Mouse (Mus musculus): Measurements from ENCODE around the gene Clec2h. TPM values are rescaled to one million over a fixed set of nuclear protein-coding genes. Genes with fewer than 3 reads are reported as not detected.
"Not testable (repeated sequence)": the region's sequence is repeated elsewhere in the genome, so short reads cannot be mapped to it uniquely, and the experiment has no call there.

Clec2h gene
- polyA plus RNA-seq, 1 experiment from 2014 or later: 0.60 TPM

GRCm38 (mm10) chr6:128641116-128641716, 21.0 kb upstream of the Clec2h start:
- Histone ChIP-seq H3K27ac (ENCODE audit: low read depth) (no peak overlapping the region), H3K4me2 (ENCODE audit: low read length) (no peak overlapping the region), H3K36me3 (ENCODE audit: control insufficient read depth, insufficient read depth, low read length) (no peaks in the 10 kb centered on the region), H3K4me1 (replicated peaks; ENCODE audit: control insufficient read depth, insufficient read depth, low read length) (no peaks in the 10 kb centered on the region), H3K4me3 (ENCODE audit: low read depth, low read length) (no peak overlapping the region), H3K9ac (ENCODE audit: low read length) (no peak overlapping the region), H3K9me3 (ENCODE audit: control insufficient read depth, low read length) (no peaks in the 10 kb centered on the region), H3K27me3 (replicated peaks; ENCODE audit: control insufficient read depth, insufficient read depth, low read length) (no peaks in the 10 kb centered on the region)
- ATAC-seq (replicated peaks; ENCODE audit: low FRiP score, low TSS enrichment, low read depth) (no peak; the same call in 1 of the 2 replicates), DNase-seq (ENCODE audit: low spot score) (no peak)
- WGBS: 65% methylated on average over 2 of the region's 2 CpGs

GRCm38 (mm10) chr6:128643999-128644398, 18.2 kb upstream of the Clec2h start:
- 71% methylated on average over 2 of the region's 2 CpGs for WGBS
- H3K4me2 ChIP-seq (ENCODE audit: low read length): no peak overlapping the region
- DNase-seq (ENCODE audit: low spot score): no peak
- ATAC-seq (replicated peaks; ENCODE audit: low FRiP score, low TSS enrichment, low read depth): no peak
- no peak overlapping the region for H3K27ac ChIP-seq (ENCODE audit: low read depth)
- no peaks in the 10 kb centered on the region for H3K36me3 ChIP-seq (ENCODE audit: control insufficient read depth, insufficient read depth, low read length)
- H3K4me3 ChIP-seq (ENCODE audit: low read depth, low read length): no peak overlapping the region
- H3K4me1 ChIP-seq (replicated peaks; ENCODE audit: control insufficient read depth, insufficient read depth, low read length): no peaks in the 10 kb centered on the region
- H3K9me3 ChIP-seq (ENCODE audit: control insufficient read depth, low read length): no peaks in the 10 kb centered on the region
- H3K9ac ChIP-seq (ENCODE audit: low read length): no peak overlapping the region
- no peaks in the 10 kb centered on the region for H3K27me3 ChIP-seq (replicated peaks; ENCODE audit: control insufficient read depth, insufficient read depth, low read length)

GRCm38 (mm10) chr6:128644694-128645093, 17.5 kb upstream of the Clec2h start:
- H3K9ac ChIP-seq (ENCODE audit: low read length); H3K4me3 ChIP-seq (ENCODE audit: low read depth, low read length); H3K4me1 ChIP-seq (replicated peaks; ENCODE audit: control insufficient read depth, insufficient read depth, low read length); ATAC-seq (replicated peaks; ENCODE audit: low FRiP score, low TSS enrichment, low read depth); H3K36me3 ChIP-seq (ENCODE audit: control insufficient read depth, insufficient read depth, low read length); H3K9me3 ChIP-seq (ENCODE audit: control insufficient read depth, low read length); H3K27ac ChIP-seq (ENCODE audit: low read depth); DNase-seq (ENCODE audit: low spot score); H3K27me3 ChIP-seq (replicated peaks; ENCODE audit: control insufficient read depth, insufficient read depth, low read length); H3K4me2 ChIP-seq (ENCODE audit: low read length): not testable (repeated sequence)
- 99% methylated on average over 20 of the region's 20 CpGs for WGBS

GRCm38 (mm10) chr6:128645708-128646107, 16.5 kb upstream of the Clec2h start:
- H3K4me2 ChIP-seq (ENCODE audit: low read length); H3K27me3 ChIP-seq (replicated peaks; ENCODE audit: control insufficient read depth, insufficient read depth, low read length); H3K9ac ChIP-seq (ENCODE audit: low read length); H3K9me3 ChIP-seq (ENCODE audit: control insufficient read depth, low read length); H3K4me1 ChIP-seq (replicated peaks; ENCODE audit: control insufficient read depth, insufficient read depth, low read length); DNase-seq (ENCODE audit: low spot score); H3K36me3 ChIP-seq (ENCODE audit: control insufficient read depth, insufficient read depth, low read length); ATAC-seq (replicated peaks; ENCODE audit: low FRiP score, low TSS enrichment, low read depth); H3K27ac ChIP-seq (ENCODE audit: low read depth); H3K4me3 ChIP-seq (ENCODE audit: low read depth, low read length): not testable (repeated sequence)
- 90% methylated on average over 12 of the region's 12 CpGs for WGBS

GRCm38 (mm10) chr6:128649681-128650080, 12.5 kb upstream of the Clec2h start:
- no peaks in the 10 kb centered on the region for H3K27me3 ChIP-seq (replicated peaks; ENCODE audit: control insufficient read depth, insufficient read depth, low read length)
- no peak overlapping the region for H3K4me3 ChIP-seq (ENCODE audit: low read depth, low read length)
- H3K9ac ChIP-seq (ENCODE audit: low read length): no peak overlapping the region
- no peaks in the 10 kb centered on the region for H3K9me3 ChIP-seq (ENCODE audit: control insufficient read depth, low read length)
- no peak overlapping the region for H3K4me2 ChIP-seq (ENCODE audit: low read length)
- H3K36me3 ChIP-seq (ENCODE audit: control insufficient read depth, insufficient read depth, low read length): no peaks in the 10 kb centered on the region
- H3K4me1 ChIP-seq (replicated peaks; ENCODE audit: control insufficient read depth, insufficient read depth, low read length): peaks cover 6% of the 10 kb centered on the region; the same call in 1 of the 2 replicates
- no peak for ATAC-seq (replicated peaks; ENCODE audit: low FRiP score, low TSS enrichment, low read depth)
- no peak overlapping the region for H3K27ac ChIP-seq (ENCODE audit: low read depth)
- WGBS: 58% methylated on average over 3 of the region's 3 CpGs
- no peak for DNase-seq (ENCODE audit: low spot score)

- 62% methylated on average over 1 of the region's 1 CpGs for WGBS
- no peaks in the 10 kb centered on the region for H3K36me3 ChIP-seq (ENCODE audit: control insufficient read depth, insufficient read depth, low read length)
- H3K4me3 ChIP-seq (ENCODE audit: low read depth, low read length): no peak overlapping the region
- H3K27me3 ChIP-seq (replicated peaks; ENCODE audit: control insufficient read depth, insufficient read depth, low read length): no peaks in the 10 kb centered on the region
- no peak for DNase-seq (ENCODE audit: low spot score)
- no peak overlapping the region for H3K27ac ChIP-seq (ENCODE audit: low read depth)
- ATAC-seq (replicated peaks; ENCODE audit: low FRiP score, low TSS enrichment, low read depth): no peak
- H3K9me3 ChIP-seq (ENCODE audit: control insufficient read depth, low read length): no peaks in the 10 kb centered on the region
- no peak overlapping the region for H3K4me2 ChIP-seq (ENCODE audit: low read length)
- no peak overlapping the region for H3K9ac ChIP-seq (ENCODE audit: low read length)
- H3K4me1 ChIP-seq (replicated peaks; ENCODE audit: control insufficient read depth, insufficient read depth, low read length): peaks cover 6% of the 10 kb centered on the region; the same call in 1 of the 2 replicates
These were observed 12.0 kb upstream of the Clec2h start for GRCm38 (mm10) chr6:128650187-128650586.

GRCm38 (mm10) chr6:128650827-128651226, 11.4 kb upstream of the Clec2h start:
- H3K36me3 ChIP-seq (ENCODE audit: control insufficient read depth, insufficient read depth, low read length); DNase-seq (ENCODE audit: low spot score); H3K9me3 ChIP-seq (ENCODE audit: control insufficient read depth, low read length); H3K4me1 ChIP-seq (replicated peaks; ENCODE audit: control insufficient read depth, insufficient read depth, low read length); H3K9ac ChIP-seq (ENCODE audit: low read length); H3K27ac ChIP-seq (ENCODE audit: low read depth); H3K4me3 ChIP-seq (ENCODE audit: low read depth, low read length); H3K27me3 ChIP-seq (replicated peaks; ENCODE audit: control insufficient read depth, insufficient read depth, low read length); H3K4me2 ChIP-seq (ENCODE audit: low read length): not testable (repeated sequence)
- 76% methylated on average over 3 of the region's 7 CpGs for WGBS
- ATAC-seq (replicated peaks; ENCODE audit: low FRiP score, low TSS enrichment, low read depth): 0 out of 2 replicates have a peak, but pooled peaks have one; percentile 54

- Histone ChIP-seq H3K27me3 (replicated peaks; ENCODE audit: control insufficient read depth, insufficient read depth, low read length) (no peaks in the 10 kb centered on the region), H3K9me3 (ENCODE audit: control insufficient read depth, low read length) (no peaks in the 10 kb centered on the region), H3K9ac (ENCODE audit: low read length) (no peak overlapping the region), H3K27ac (ENCODE audit: low read depth) (no peak overlapping the region), H3K4me2 (ENCODE audit: low read length) (no peak overlapping the region), H3K4me3 (ENCODE audit: low read depth, low read length) (no peak overlapping the region), H3K36me3 (ENCODE audit: control insufficient read depth, insufficient read depth, low read length) (no peaks in the 10 kb centered on the region), H3K4me1 (replicated peaks; ENCODE audit: control insufficient read depth, insufficient read depth, low read length) (peaks cover 6% of the 10 kb centered on the region; the same call in 1 of the 2 replicates)
- whole genome bisulfite sequencing: 100% methylated on average over 1 of the region's 1 CpGs
- ATAC-seq (replicated peaks; ENCODE audit: low FRiP score, low TSS enrichment, low read depth) (no peak), DNase-seq (ENCODE audit: low spot score) (no peak)
These were observed 9.2 kb upstream of the Clec2h start for GRCm38 (mm10) chr6:128652938-128653337.

- H3K27ac ChIP-seq (ENCODE audit: low read depth): no peak overlapping the region
- 93% methylated on average over 1 of the region's 1 CpGs for WGBS
- no peak for ATAC-seq (replicated peaks; ENCODE audit: low FRiP score, low TSS enrichment, low read depth)
These were observed 936 bp upstream of the Clec2h start for GRCm38 (mm10) chr6:128661249-128661648.

More at GRCm38 (mm10) chr6:128661249-128661648, 936 bp upstream of the Clec2h start:
- DNase-seq (ENCODE audit: low spot score): no peak
- Histone ChIP-seq H3K4me3 (ENCODE audit: low read depth, low read length) (no peak overlapping the region), H3K9me3 (ENCODE audit: control insufficient read depth, low read length) (no peaks in the 10 kb centered on the region), H3K4me1 (replicated peaks; ENCODE audit: control insufficient read depth, insufficient read depth, low read length) (no peaks in the 10 kb centered on the region), H3K9ac (ENCODE audit: low read length) (no peak overlapping the region), H3K27me3 (replicated peaks; ENCODE audit: control insufficient read depth, insufficient read depth, low read length) (no peaks in the 10 kb centered on the region), H3K4me2 (ENCODE audit: low read length) (no peak overlapping the region), H3K36me3 (ENCODE audit: control insufficient read depth, insufficient read depth, low read length) (no peaks in the 10 kb centered on the region)
